23 mouse cellular contexts compared by ENCODE assay signal in genomic region chr11:32999684-33000255, GRCm38 (mm10).
DNase-seq lines count a peak whose midpoint lies in the region; ATAC-seq and TF ChIP-seq lines count a peak whose summit lies in the region.
"Had no signal": no experiment of that assay in that cellular context is flagged by ENCODE, and none has a peak within 500 bp of the region (broad histone marks: within the 10 kb centered on the region; RNA-seq: fewer than 3 reads in every experiment).

No protein-coding gene starts in this region.

- no peak for ATAC-seq in cerebellum, adult (ENCODE audit: insufficient number of reproducible peaks, low FRiP score, low TSS enrichment)
- ATAC-seq in hindbrain, postnatal 0 days: no peak
- no peak for ATAC-seq in midbrain, embryonic 14.5 days (ENCODE audit: low FRiP score, low TSS enrichment)
- ATAC-seq in midbrain, embryonic 15.5 days (replicated peaks): no peak
- ATAC-seq: CD4-positive, CD25-positive, alpha-beta regulatory T cell, adult 4 months; forebrain, embryonic 16.5 days; inflammation-experienced regulatory T-cells, adult 6 months had no signal

- WGBS in hindbrain, postnatal 0 days: 65% methylated on average over 4 of the region's 4 CpGs
- WGBS in hindbrain, embryonic 10.5 days: 86% methylated on average over 4 of the region's 4 CpGs
- 83% methylated on average over 4 of the region's 4 CpGs for WGBS in midbrain, embryonic 14.5 days
- 86% methylated on average over 4 of the region's 4 CpGs for WGBS in midbrain, embryonic 15.5 days

- H3K27me3 ChIP-seq in hindbrain, postnatal 0 days (ENCODE audit: insufficient read depth, low read length): no peaks in the 10 kb centered on the region
- H3K27me3 ChIP-seq in hindbrain, embryonic 10.5 days (ENCODE audit: insufficient read depth, poor library complexity, severe bottlenecking): no peaks in the 10 kb centered on the region
- no peaks in the 10 kb centered on the region for H3K27me3 ChIP-seq in midbrain, embryonic 14.5 days (ENCODE audit: control insufficient read depth, insufficient read depth, low read length)
- no peaks in the 10 kb centered on the region for H3K27me3 ChIP-seq in midbrain, embryonic 15.5 days (replicated peaks)
- H3K27me3 ChIP-seq: forebrain, embryonic 12.5 days; heart, embryonic 15.5 days; hindbrain, embryonic 15.5 days had no signal

- H3K9ac ChIP-seq in hindbrain, postnatal 0 days (replicated peaks; ENCODE audit: low read length): no peak overlapping the region
- no peak overlapping the region for H3K9ac ChIP-seq in midbrain, embryonic 14.5 days (replicated peaks; ENCODE audit: low read length)
- no peak overlapping the region for H3K9ac ChIP-seq in midbrain, embryonic 15.5 days
- H3K9ac ChIP-seq: embryonic facial prominence, embryonic 13.5 days; forebrain, embryonic 12.5 days; heart, embryonic 15.5 days; hindbrain, embryonic 15.5 days had no signal

- H3K4me3 ChIP-seq in hindbrain, postnatal 0 days (ENCODE audit: low read length): no peak overlapping the region
- no peak overlapping the region for H3K4me3 ChIP-seq in hindbrain, embryonic 10.5 days
- no peak overlapping the region for H3K4me3 ChIP-seq in midbrain, embryonic 14.5 days (replicated peaks; ENCODE audit: low read depth, low read length)
- no peak overlapping the region for H3K4me3 ChIP-seq in midbrain, embryonic 15.5 days
- H3K4me3 ChIP-seq: embryonic facial prominence, embryonic 13.5 days; forebrain, embryonic 12.5 days; gastrocnemius, adult 2 months; heart, embryonic 10.5 days; heart, embryonic 15.5 days; hindbrain, embryonic 15.5 days had no signal

- 0 out of 2 replicates have a peak, but pooled peaks cover 2% of the 10 kb centered on the region for H3K4me1 ChIP-seq in hindbrain, postnatal 0 days (ENCODE audit: insufficient read depth, low read length)
- H3K4me1 ChIP-seq in hindbrain, embryonic 10.5 days (replicated peaks): no peaks in the 10 kb centered on the region
- H3K4me1 ChIP-seq in midbrain, embryonic 14.5 days (ENCODE audit: control insufficient read depth, insufficient read depth, low read length): no peaks in the 10 kb centered on the region
- peaks cover under 1% of the 10 kb centered on the region; the same call in 1 of the 2 replicates for H3K4me1 ChIP-seq in midbrain, embryonic 15.5 days
- H3K4me1 ChIP-seq: forebrain, embryonic 12.5 days; heart, embryonic 15.5 days had no signal

- TF ChIP-seq CTCF in hindbrain, postnatal 0 days (IDR thresholded peaks at IDR 0.05; ENCODE audit: low read depth): no peak

- no peaks in the 10 kb centered on the region for H3K9me3 ChIP-seq in hindbrain, postnatal 0 days (ENCODE audit: low read length)
- H3K9me3 ChIP-seq in hindbrain, embryonic 10.5 days: no peaks in the 10 kb centered on the region
- no peaks in the 10 kb centered on the region for H3K9me3 ChIP-seq in midbrain, embryonic 14.5 days (ENCODE audit: control insufficient read depth, low read length)
- H3K9me3 ChIP-seq in midbrain, embryonic 15.5 days: no peaks in the 10 kb centered on the region
- H3K9me3 ChIP-seq: embryonic facial prominence, embryonic 13.5 days; forebrain, embryonic 12.5 days; heart, embryonic 10.5 days; heart, embryonic 15.5 days; hindbrain, embryonic 15.5 days had no signal

- no peak overlapping the region for H3K4me2 ChIP-seq in hindbrain, postnatal 0 days (ENCODE audit: low read depth, low read length)
- H3K4me2 ChIP-seq in midbrain, embryonic 14.5 days (ENCODE audit: low read length): no peak overlapping the region
- no peak overlapping the region for H3K4me2 ChIP-seq in midbrain, embryonic 15.5 days
- H3K4me2 ChIP-seq: embryonic facial prominence, embryonic 13.5 days; forebrain, embryonic 12.5 days; heart, embryonic 15.5 days; hindbrain, embryonic 15.5 days had no signal

- peak; percentile 76 for DNase-seq in adrenal gland, postnatal 10 days
- DNase-seq in adrenal gland, adult 2 months: no peak
- DNase-seq in cerebellum, postnatal 14 days: peak; percentile 51 to 75
- peak; percentile 57 for DNase-seq in hindbrain, postnatal 0 days (ENCODE audit: low spot score)
- no peak for DNase-seq in hindbrain, embryonic 10.5 days (ENCODE audit: low spot score)
- peak; percentile 10 for DNase-seq in midbrain, embryonic 14.5 days
- DNase-seq: B cell, adult 2 months; cerebellum, adult 2 months; cerebellum, postnatal 36 days; gastrocnemius, adult 2 months; gastrocnemius, postnatal 25 days; heart, postnatal 14 days; kidney, adult 18-20 months had no signal

- H3K36me3 ChIP-seq in hindbrain, postnatal 0 days (ENCODE audit: insufficient read depth, low read length): no peaks in the 10 kb centered on the region
- no peaks in the 10 kb centered on the region for H3K36me3 ChIP-seq in hindbrain, embryonic 10.5 days
- H3K36me3 ChIP-seq in midbrain, embryonic 14.5 days (ENCODE audit: control insufficient read depth, insufficient read depth, low read length): no peaks in the 10 kb centered on the region
- no peaks in the 10 kb centered on the region for H3K36me3 ChIP-seq in midbrain, embryonic 15.5 days (replicated peaks)
- H3K36me3 ChIP-seq: embryonic facial prominence, embryonic 13.5 days; forebrain, embryonic 12.5 days; heart, embryonic 10.5 days; heart, embryonic 15.5 days; hindbrain, embryonic 15.5 days had no signal

- no peak overlapping the region for H3K27ac ChIP-seq in hindbrain, postnatal 0 days
- H3K27ac ChIP-seq in hindbrain, embryonic 10.5 days: no peak overlapping the region
- H3K27ac ChIP-seq in midbrain, embryonic 14.5 days (replicated peaks; ENCODE audit: low read depth, low read length): no peak overlapping the region
- H3K27ac ChIP-seq in midbrain, embryonic 15.5 days: no peak overlapping the region
- H3K27ac ChIP-seq: embryonic facial prominence, embryonic 13.5 days; forebrain, embryonic 12.5 days; gastrocnemius, adult 2 months; heart, embryonic 10.5 days; heart, embryonic 15.5 days; hindbrain, embryonic 15.5 days had no signal

Comparison
In these comparisons a context has a peak if more than half of its experiments do, and no peak if none do; other contexts are left out.
1. DNase-seq: peak in adrenal gland, postnatal 10 days (single experiment), cerebellum, postnatal 14 days (2 of 2), hindbrain, postnatal 0 days (single experiment) and midbrain, embryonic 14.5 days (single experiment); none in adrenal gland, adult 2 months (single experiment) and hindbrain, embryonic 10.5 days (single experiment).